Mouse (Mus musculus): ENCODE measurements around the gene Tmem181a.
"Not testable (repeated sequence)": the region's sequence is repeated elsewhere in the genome, so short reads cannot be mapped to it uniquely, and the experiment has no call there.

The Tmem181a gene

DNA sequence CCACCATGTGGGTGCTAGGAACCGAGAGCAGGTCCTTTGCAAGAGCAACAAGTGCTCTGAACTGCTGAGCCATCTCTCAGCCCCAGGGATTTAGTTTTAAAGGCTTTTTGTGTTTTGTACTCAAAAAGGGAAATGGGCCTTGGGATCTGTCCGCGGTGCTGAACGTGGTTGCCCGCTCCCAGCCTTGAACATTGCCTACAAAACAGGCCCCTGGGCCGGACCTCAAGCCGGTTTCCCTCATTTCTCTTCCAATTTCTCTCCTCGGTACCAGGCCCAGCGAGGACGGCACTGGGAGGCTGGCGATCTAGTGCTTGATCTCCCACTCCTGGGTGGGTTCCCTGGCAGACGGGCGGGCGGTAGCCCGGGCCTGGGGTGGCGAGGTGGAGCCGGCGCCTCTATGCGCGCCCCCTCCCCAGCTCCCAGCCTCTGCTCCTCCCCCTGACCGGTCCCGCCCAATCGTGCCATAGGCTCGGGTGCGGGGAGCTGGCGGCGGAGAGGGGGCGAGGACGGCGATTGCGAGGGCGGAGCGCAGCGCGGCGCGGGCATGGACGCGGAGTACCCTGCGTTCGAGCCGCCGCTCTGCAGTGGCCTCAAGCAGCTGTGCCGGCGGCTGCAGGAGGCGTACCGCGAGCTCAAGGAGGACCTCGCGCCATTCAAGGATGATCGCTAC lies at the start of gene Tmem181a:
Gene Tmem181a (plus strand): TSS at position 461 of the 670 bp plus-strand sequence.
- DNase-seq (ENCODE audit: extremely low spot score, low spot score), result not testable (repeated sequence)

DNA sequence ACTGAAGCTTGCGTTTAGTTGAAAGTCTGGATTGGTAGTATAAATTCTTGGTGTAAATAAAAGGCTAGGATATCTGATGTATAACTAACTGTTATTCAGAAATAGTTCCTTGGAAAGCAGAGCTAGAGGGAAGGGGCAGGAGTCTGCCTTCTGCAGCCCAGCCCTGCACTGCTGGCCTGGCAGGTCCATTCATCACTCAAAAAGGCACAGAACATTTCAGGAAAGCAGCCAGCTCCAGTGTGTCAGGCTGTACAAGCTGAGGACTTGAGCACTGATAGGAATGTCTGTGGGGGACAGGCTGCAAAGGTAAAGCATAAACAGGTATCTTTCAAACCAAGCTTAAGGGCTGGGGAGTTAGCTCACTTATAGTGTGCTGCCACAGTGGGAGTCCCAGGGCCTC lies 44.9 kb upstream of the Tmem181a start:
- DNase-seq (ENCODE audit: extremely low spot score, low spot score), result no peak

DNA sequence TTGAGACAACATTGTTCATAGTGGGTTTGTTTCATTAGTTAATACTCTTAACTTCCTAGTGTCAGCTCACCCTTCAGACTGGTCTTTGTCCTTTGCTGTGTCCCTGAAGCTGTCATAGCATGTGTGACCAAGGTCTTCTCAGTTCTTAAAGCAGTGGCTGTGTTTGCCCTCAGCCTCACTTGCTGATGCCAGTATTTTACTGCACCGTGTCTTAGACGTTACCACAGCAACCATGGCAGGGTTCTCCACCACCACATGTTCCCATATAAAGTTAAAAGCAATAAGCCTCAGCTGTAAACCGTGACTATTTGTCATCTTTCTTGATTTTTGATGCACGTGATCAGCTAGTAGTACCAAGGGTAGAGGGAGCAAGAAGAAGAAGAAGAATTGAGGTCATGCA lies 41.0 kb upstream of the Tmem181a start:
- DNase-seq (ENCODE audit: extremely low spot score, low spot score), result no peak

DNA sequence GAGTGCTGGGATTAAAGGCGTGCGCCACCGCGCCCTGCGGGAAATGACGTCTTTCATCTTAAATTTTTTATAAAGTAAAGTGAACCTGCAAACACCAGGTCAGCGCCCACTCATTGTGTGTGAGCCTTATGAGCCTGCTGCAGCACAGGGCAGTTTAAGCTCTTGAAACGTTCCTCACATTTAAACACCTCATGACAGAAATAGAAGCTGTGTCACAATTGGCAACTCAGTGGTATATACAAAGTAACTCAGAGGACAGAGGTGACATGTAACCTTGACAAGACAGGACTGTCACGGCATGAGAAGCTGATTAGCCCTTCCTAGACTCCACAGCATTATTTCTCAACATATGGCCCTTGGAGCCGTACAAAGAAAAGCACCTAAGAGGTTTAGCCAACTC lies 40.1 kb upstream of the Tmem181a start:
- no peak for DNase-seq (ENCODE audit: extremely low spot score, low spot score)

DNA sequence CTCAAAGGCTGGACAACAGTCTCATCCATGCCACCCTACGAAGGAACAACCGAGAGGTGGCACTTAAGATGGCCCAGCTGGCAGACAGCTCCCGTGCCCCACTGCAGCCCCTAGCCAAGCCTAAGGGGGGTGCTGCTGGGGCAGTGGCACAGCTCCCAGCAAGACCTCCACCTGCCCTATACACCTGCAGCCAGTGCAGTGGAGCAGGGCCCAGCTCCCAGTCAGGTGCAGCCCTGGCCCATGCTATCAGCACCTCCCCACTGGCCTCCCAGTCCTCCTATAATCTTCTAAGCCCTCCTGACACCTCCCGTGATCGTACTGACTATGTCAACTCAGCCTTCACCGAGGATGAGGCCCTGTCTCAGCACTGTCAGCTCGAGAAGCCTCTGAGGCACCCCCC lies 24.0 kb upstream of the Tmem181a start:
- DNase-seq (ENCODE audit: extremely low spot score, low spot score), result not testable (repeated sequence)

DNA sequence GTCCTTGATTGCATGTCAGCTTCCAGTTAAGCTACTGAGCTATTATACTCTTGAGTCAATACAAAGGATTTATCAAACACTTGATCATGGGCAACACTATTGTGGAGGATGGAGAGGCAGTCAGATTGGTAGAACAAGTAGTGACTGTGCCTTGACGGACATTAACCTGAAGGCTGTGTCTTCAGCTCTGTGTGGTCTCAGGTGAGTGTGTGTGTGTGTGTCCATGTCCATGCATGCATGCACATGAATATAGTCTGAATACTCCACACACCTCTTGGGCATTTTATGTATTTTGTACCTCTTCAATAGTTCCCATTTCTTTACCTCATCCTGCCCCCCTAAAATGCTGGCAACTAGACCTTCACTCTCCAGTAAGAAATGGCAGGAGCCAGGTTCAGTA lies 5.4 kb upstream of the Tmem181a start:
- DNase-seq (ENCODE audit: extremely low spot score, low spot score), result not testable (repeated sequence)

DNA sequence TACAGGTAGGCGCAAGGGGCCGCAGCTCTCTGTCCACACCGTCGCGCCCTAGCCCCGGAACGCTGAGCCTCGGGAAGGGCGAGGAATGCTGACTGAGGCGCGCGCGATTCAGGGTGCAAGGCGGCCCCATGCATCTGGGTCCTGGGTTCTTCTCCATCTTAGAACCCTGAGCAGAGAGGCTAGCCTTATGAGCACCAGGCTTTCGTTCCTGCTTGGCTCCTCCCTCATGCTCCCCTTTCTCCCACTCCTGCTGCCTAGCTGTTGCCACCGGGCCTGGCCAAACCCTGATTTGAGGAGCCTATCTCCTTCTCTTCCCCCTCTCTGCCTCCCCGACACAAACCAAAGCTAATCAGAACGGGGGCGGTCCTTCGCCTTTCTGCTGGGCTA lies 403 bp downstream of the Tmem181a start:
- not testable (repeated sequence) for DNase-seq (ENCODE audit: extremely low spot score, low spot score)

DNA sequence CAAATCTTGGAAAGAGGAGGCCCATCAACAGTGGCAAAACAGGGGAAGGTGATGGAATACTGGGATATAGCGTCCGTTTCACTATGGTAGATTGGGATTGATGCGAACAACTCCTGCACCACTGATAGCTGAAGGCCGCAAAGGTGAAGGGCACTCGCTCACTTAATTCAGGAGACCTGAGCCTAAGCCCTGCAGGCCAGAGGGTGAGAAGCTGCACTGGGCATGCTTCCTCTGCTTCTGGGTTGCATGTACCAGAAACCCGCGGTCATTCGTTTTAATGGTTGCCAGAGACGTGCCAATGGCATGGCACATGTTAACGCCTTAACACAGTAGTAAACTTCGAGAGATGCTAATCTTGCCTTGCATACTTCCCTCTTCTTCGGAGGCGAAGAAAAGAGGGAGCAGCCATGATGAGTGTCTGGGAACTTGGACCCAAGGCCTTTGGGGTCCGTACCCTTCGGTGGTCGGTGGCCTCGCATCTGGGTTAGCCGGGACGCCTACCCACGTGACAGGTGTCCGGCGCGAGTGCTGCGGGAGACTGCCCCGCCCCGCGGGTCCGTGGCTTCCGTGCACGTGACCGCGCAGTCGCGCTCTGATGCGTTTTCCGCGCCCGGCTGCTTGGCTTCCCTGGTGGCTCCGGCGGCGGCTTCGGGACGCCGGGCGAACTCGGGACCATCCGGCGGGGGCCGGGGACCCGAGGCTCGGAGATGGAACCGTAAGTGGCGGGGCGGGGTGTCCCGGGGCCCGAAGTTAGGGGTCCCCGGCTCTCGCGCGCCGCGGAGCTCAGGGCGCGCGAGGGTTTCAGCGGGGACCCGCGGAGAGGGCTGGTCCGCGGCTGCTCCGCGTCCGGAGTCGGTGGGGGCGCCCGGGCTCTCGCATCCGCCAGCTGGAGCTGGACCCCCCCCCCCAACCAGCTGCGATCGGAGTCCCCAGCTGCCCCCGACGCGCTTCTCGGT lies 13.5 kb downstream of the Tmem181a start:
- peak; percentile 53 for DNase-seq (ENCODE audit: extremely low spot score, low spot score)

DNA sequence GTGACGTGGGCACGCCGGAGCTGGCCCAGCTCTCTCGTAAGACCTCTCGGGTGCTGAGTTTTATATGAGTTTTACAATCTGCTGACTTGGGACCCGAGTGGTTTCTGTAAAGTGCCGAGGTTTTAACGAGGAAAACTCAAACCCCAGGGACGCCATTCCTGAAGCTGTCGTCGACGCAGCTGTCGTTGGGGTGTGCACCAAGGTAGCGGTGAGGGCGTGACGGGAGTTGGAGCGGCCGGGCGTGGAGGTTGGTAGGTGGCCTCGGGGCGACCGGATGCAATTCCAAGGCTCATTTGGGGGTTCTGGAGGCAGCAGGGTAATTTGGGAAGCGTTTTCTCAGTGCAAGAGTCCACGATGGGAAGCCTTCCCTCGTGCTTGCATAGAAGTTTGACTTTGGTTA lies 14.2 kb downstream of the Tmem181a start:
- peak; percentile 39 for DNase-seq (ENCODE audit: extremely low spot score, low spot score)

DNA sequence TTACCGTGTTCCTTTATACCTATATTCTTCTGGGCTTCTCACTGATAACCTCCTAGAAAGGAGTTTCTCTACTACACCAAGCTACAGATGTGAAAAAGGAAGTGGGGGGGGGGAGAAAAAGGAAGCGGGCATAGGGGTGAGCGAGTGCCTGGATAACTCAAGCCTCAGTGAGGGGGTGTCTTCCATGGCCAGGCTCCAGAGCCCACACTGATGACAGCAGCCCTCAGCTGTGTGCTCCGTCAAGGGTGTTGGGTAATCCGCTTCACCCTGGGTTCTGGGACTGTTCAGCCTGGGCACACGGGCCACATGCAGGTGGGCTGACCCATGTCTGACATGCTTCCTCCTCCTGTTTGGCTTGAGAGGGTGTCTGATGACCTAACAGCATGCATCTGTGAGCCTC lies 15.3 kb downstream of the Tmem181a start:
- not testable (repeated sequence) for DNase-seq (ENCODE audit: extremely low spot score, low spot score)

DNA sequence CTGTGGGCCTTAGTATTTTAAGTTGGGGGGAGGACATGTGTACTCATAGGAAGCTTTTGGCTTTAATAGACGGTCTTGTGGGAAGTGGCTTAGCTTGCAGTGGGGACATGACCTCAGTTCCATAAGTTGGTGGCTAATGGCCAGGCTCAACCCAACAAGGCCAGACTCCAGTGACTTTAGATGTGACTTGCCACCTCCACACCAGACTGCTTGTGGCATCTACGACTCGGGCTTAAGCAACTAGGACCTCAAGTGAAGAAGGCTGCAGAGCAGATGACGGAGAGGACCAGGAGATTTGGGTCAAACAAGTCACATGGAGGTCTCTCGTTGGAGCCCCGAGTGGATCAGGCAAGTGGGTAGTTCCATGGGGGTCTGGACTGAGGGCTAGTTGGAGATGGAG lies 18.0 kb downstream of the Tmem181a start:
- not testable (repeated sequence) for DNase-seq (ENCODE audit: extremely low spot score, low spot score)

DNA sequence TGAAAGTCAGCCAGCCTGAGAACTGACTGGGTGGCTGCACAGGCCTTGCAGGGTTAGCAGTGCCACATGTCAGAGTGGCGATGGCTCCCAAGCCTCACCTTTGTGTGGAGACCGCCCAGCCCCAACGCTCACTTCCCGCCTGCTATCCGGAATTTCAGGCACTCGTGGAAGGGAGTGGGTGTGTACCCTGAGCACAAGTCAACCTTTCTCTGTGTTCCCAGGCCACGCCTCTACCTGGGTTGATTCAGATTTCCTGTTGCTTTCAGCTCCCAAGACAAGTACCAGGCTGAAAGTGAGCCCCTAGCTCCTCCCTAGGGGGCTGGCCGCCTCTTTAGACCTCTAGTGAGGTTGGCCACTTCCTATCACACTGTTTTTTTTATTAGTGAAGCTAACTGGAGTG lies 22.5 kb downstream of the Tmem181a start:
- not testable (repeated sequence) for DNase-seq (ENCODE audit: extremely low spot score, low spot score)

DNA sequence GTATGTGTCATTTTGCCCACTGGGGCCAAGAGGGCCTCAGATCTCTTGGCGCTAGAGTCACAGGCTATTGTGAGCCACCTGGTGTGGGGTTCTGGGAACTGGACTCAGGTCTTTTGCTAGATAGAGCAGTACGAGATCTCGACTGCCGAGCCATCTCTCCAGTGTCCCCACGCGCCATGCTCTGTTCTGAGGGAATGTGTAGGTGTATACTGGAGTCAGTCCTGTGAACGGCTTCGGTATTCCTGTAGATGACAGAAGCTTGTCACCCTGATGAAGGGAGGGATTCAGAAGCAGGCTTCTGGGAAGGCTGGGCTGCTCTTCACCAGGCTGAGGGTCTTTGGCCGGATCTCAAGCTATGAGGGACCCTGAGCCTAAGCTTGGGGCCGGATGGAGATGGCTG lies 23.1 kb downstream of the Tmem181a start:
- DNase-seq (ENCODE audit: extremely low spot score, low spot score), result not testable (repeated sequence)

DNA sequence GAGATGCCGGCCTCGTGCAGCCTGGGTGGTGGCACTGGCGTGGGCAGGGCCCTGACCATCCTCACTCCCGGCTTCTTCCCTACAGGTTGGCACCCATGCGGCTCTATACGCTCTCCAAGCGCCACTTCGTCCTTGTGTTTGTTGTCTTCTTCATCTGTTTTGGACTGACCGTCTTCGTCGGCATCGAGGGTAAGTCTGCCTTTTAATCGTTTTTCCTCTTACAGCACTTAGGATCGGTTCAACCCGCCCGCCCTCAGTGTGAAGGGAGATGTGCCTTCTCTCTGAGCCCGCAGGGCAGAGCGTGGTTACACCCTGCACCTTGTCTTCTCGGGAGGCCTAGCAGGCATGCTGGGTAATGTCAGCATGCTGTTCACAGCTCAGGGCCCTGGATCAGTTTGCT lies 23.9 kb downstream of the Tmem181a start:
- DNase-seq (ENCODE audit: extremely low spot score, low spot score), result not testable (repeated sequence)

DNA sequence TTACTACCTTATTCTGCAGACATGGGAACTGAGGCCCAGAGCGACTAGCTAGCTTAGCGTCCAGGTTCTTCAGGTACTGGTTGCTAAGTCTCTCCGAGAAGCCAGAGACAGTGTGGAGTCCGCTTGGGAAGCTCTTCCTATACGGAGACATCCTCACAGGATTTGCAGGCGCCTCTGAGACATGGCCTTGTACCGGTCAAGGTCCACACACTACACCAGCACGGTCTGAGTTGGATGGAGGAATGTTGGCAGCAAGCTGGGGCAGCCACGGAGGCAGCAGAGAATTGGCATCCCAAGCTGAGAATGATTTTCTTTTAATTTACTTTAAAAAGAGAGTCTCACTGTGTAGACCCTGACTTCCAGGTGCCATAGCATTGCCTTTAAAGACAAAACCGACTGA lies 26.5 kb downstream of the Tmem181a start:
- DNase-seq (ENCODE audit: extremely low spot score, low spot score), result not testable (repeated sequence)

DNA sequence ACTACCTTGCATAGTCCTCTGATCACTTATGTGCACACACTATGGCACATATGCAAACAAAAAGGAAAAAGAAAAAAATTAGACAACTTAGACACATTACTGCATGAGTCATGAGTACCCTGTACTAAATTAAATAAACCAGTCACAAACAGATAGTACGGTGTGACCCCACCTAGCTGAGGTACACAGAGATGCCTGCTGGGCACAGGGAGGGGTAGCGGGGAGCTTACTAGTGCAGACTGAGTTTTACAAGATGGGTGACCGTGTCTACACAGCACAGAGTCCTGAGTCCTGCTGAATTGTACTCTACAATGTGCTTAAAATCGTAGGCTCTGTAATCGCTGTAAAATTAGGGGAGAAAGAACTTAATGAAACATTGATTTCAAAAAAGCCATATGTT lies 29.5 kb downstream of the Tmem181a start:
- not testable (repeated sequence) for DNase-seq (ENCODE audit: extremely low spot score, low spot score)

DNA sequence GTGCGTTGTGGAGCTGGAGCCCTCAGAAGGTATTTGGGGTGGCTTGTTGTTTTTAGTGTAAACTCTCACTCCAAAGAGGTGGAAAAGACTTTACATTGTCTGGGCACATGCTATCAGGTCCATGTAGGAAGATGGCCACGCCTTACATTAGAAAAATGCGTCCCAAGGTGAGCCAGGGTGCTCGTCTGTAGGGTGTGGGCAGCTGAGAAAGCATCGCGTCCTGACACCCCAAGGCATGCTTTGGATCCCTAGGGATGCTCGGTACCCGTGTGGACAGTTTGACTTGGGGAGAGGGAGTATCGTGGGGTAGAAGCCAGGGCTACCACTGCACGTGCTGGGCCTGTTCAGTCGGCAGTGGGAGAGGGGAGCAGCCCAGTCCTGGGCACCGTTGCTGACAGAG lies 32.4 kb downstream of the Tmem181a start:
- DNase-seq (ENCODE audit: extremely low spot score, low spot score), result not testable (repeated sequence)

DNA sequence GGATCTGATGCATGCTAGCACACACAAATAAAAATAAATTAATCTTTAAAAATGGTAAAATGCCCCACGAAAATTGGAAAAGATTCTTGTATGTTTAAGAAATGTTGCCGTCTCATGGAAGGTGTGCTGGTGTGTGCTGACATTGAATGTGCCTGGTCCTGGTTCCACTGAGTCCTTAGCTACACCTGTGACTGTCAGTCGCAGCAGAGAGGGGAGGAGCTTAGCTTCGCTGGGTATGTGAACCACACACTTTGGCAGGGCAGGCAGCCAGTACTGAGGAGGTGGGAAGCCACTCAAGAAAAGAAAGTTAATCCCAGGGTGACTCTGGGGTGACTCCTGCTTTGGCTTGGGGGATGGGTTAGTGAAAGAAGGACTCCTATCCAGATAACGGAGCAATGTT lies 37.2 kb downstream of the Tmem181a start:
- DNase-seq (ENCODE audit: extremely low spot score, low spot score), result not testable (repeated sequence)

DNA sequence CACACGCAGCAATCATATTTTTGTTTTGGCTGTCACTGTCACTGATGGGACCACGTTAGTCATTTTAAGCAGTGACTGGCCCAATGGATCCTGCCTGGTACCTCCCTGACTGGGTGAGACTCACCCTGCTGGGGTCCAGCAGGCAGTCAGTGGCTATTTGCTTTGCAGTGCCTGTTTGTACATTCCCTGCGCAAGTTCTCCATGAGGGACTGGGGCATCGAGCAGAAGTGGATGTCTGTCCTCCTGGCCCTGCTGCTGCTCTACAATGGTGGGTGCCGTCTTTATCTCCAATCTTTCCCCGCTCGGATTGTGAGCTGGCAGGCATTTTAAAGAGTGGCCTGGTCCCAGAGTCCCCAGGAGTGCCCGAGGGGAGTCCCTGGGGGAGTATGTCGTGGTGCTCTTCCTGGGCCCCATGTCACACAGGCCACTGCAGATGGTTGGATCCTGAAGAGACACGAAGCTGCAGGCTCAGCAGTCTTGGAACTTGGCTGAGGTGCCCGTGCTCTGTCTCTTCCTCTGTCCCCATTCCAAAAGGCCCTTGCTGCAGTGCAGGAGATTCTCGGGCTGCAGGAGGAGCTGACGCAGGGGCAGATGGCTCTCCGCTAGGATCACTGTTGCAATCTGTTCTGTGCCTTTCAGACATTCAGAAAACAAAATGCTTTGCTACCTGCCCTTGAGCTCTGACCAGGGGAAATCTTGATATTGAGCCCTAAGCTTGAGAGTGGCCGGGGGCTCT lies 40.6 kb downstream of the Tmem181a start:
- not testable (repeated sequence) for DNase-seq (ENCODE audit: extremely low spot score, low spot score)

DNA sequence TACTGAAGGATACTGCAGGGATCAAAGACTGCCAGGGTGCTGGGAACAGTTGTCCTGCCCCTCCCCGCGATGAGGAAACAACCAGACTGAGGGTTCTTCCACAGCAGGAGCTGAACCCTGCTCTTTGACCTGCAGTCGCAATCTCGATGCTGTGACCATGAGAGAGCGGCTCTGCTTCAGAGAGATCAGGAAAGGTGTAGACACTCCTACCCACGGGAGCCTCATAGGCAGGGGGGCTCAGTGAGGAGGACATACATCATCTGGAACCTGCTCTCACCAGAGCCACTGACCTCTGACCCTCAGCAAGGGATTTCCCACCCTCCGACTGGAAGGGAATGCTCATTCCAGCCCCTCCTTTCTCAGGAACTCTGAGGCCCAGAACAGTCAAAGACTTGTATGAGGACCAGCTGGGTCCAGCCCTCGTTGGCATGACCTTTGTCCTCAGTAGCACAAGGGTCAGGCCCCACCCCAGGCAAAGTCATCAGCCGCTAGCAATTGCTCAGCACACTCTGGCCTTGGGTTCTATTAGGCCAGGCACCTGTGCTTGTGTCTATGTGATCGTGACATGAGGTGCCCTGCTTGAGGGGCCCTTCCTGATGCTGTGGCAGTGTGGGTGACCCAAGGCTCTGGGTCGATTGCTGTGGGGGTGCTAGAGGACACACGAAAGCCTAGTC lies 43.7 kb downstream of the Tmem181a start:
- DNase-seq (ENCODE audit: extremely low spot score, low spot score), result not testable (repeated sequence)

DNA sequence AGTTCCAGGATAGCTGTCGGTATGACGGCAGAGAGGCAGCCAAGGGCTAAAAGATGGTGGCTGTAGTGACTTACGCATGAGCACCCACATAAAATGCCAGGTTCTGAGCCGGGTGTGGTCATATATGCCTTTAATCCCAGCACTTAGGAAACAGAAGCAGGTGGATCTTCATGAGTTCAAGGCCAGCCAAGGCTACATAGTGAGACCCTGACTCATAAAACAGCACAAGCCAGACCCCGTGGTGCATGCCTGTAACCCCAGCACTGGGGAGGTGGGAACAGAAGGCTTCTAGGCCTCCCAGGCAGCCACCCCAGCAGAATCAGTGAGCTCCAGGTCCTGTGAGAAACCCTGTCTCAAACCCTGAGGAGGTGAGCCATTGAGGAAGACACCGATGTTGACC lies 48.2 kb downstream of the Tmem181a start:
- DNase-seq (ENCODE audit: extremely low spot score, low spot score), result not testable (repeated sequence)
